Mouse (Mus musculus) left cerebral cortex, adult 2 months (tissue): Measurements from ENCODE around the gene Pgk1. TPM values are rescaled to one million over a fixed set of nuclear protein-coding genes. Genes with fewer than 3 reads are reported as not detected.

Source experiments
- DNase-seq, 2 experiments: peaks; one replicate each; pipeline ENCODE4 v3.0.0; 2021 to 2022; ENCODE audit warnings: low spot score in 2 of 2, mixed read lengths in 1 of 2; ENCODE audit errors: extremely low spot score in 1 of 2
- H3K27ac ChIP-seq: fragments of 200-600 bp; 2 replicates; pipeline ENCODE4 v1.8.1; 2022
- H3K4me3 ChIP-seq: fragments of 200-600 bp; 2 replicates; pipeline ENCODE4 v1.8.1; 2022
- CTCF ChIP-seq: fragments of 200-600 bp; IDR thresholded peaks from 2 replicates; pipeline ENCODE4 v1.8.1; 2022; ENCODE audit warnings: antibody characterized with exemption, mild to moderate bottlenecking, moderate library complexity
- intact Hi-C: fragments of 180-260 bp; cut with DNase I; formaldehyde crosslinking; loops from one replicate; pipeline ENCODE4 v1.15.1; 2025
- long read RNA-seq, 2 experiments: library from polyadenylated mRNA; stranded (forward); transcript quantifications; one replicate each; pipeline ENCODE4 v2.0.0; 2021; ENCODE audit warnings: borderline mapping rate in 2 of 2
- total RNA-seq, 2 experiments: library from RNA; stranded (reverse); gene quantifications; 2 replicates each; pipeline ENCODE4 v1.2.3; 2021

Pgk1 gene
- total RNA-seq: 100 to 1,000 TPM; 408 to 481 TPM
- long read RNA-seq, experiment 1, transcript Pgk1-201 (11 exons, 1,825 nt): major isoform, 289 of 321 reads
- long read RNA-seq, experiment 1, partial matches to known transcripts: 31 of 321 reads
- long read RNA-seq, experiment 1, other reads (novel, unspliced or antisense): 1 of 321 reads
- long read RNA-seq, experiment 2, transcript Pgk1-201 (11 exons, 1,825 nt): major isoform, 131 of 137 reads
- long read RNA-seq, experiment 2, partial matches to known transcripts: 4 of 137 reads
- long read RNA-seq, experiment 2, other reads (novel, unspliced or antisense): 2 of 137 reads

DNA sequence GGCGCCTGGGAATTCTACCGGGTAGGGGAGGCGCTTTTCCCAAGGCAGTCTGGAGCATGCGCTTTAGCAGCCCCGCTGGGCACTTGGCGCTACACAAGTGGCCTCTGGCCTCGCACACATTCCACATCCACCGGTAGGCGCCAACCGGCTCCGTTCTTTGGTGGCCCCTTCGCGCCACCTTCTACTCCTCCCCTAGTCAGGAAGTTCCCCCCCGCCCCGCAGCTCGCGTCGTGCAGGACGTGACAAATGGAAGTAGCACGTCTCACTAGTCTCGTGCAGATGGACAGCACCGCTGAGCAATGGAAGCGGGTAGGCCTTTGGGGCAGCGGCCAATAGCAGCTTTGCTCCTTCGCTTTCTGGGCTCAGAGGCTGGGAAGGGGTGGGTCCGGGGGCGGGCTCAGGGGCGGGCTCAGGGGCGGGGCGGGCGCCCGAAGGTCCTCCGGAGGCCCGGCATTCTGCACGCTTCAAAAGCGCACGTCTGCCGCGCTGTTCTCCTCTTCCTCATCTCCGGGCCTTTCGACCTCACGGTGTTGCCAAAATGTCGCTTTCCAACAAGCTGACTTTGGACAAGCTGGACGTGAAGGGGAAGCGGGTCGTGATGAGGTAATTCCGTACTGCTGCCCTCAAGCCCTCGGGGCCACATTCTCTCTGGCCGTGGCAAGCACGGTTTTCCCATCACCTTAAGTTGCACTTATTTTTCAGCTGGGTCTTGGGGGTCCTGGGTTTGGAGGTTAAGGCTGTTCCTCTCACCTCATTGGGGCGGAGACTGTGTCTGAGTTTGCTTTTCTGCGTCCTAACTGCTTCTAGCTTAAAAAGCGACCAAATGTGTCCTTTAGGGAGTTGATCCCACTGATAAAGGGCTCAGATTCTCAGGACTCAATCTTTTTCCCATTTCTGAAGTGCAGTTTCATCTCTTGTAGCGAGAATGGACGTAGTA is at the start of gene Pgk1:
Pgk1 (plus strand) TSS at position 388 of the 937 bp plus-strand sequence.
- peak; percentile 73 to 91 for DNase-seq
- no peak; the same call in 1 of the 2 replicates for TF ChIP-seq CTCF
- Histone ChIP-seq H3K4me3 (peak within 1 kb of the TSS; percentile 61), H3K27ac (peak within 1 kb of the TSS; percentile 84)
- intact Hi-C loops: loop anchor here (1.0 to 5.0 kb wide), 2 partner anchors 160 to 260 kb away; partner anchors contain the start of genes Atp7a and Atrx

DNA sequence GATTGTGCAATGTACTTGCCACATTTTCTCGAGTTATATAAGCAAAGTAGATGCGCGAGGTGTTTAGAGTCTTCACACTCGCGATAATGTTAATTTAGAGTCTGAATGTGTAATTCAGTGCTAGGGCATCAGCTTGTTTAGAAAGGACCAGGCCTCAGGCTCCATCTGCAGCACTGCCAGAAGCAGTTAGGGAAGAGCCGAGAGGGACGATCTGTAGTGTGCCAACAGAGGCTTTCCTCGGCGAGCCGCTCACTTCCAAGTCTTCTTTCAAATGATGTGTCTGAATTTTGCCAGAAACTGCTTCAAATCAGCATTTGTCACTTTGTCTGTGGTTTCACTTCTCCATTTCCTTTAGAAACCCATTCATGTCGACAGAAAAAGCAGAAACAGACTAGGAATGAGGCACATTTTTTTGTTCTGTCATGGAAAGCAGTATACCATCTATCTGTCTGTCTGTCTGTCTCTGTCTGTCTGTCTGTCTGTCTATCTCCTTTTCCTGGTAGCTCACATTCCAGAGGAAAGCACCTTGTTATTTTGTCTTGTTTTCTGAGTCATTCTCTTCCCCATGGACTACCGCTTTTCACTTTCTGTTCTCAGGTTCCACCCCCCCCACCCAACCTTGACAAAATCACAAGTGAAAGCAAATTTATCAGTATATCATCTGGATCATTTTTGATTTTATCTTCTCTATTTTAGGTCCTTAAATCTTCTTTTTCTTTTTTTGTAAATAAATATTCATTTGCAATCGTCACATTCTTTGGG is 47.4 kb upstream of the Pgk1 start:
- H3K27ac ChIP-seq: peak overlapping the region; percentile 11; the same call in 1 of the 2 replicates
- H3K4me3 ChIP-seq: no peak overlapping the region
- intact Hi-C loops: no loop called here
- DNase-seq: no peak
- no peak for TF ChIP-seq CTCF

DNA sequence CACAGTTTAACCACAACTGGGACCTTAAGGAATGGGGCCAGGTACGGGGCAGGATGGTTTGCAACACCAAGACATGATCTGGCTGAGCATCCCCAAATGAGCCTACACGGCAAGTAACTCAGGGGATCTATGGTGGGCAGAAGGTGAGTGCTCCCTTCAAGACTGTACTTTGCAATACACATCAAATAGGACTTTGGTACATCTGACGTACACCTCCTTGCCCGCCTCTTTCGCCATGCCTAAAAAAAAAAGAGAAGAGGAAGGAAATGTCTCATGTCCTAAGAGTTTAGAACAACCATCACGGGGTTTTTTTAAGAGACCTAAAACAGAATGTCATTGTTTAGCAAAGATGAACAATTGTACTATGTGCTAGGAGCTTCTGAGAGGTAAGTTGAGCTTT is 44.0 kb upstream of the Pgk1 start, which contains the start of gene Tlr13:
Tlr13 (plus strand) TSS at position 269 of the 400 bp plus-strand sequence.
- H3K4me3 ChIP-seq: no peak within 1 kb of the TSS
- no peak for DNase-seq
- TF ChIP-seq CTCF: no peak
- intact Hi-C loops: no loop called here
- H3K27ac ChIP-seq: no peak within 1 kb of the TSS

- intact Hi-C loops: no loop called here
- TF ChIP-seq CTCF: no peak
- H3K27ac ChIP-seq: no peak overlapping the region
- DNase-seq: no peak
- H3K4me3 ChIP-seq: no peak overlapping the region
Measured at GRCm38 (mm10) chrX:106148185-106148584, 38.7 kb upstream of the Pgk1 start.

DNA sequence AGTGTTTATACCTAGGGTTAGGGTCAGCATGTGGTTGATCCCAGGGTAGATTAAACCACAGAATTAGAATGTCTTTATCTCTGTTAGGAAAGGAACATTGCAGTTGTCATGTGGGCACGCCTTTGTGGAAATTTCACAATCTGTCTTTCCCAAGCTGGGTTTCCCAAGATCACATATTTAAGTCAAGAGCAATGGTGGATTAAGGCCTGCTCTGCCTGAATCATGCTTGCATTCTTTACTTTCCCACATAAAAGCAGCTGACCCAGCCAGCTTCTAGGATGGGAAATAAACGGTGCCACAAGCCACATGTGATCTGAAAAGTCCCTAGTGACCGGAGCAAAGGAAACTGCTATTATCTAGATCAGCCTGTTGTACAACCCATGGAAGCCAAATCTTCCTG is 37.4 kb upstream of the Pgk1 start:
- no peak overlapping the region for H3K4me3 ChIP-seq
- intact Hi-C loops: no loop called here
- no peak overlapping the region for H3K27ac ChIP-seq
- no peak for DNase-seq
- no peak for TF ChIP-seq CTCF

GRCm38 (mm10) chrX:106154180-106154586 is 32.7 kb upstream of the Pgk1 start:
- intact Hi-C loops: no loop called here
- no peak overlapping the region for H3K4me3 ChIP-seq
- no peak overlapping the region for H3K27ac ChIP-seq
- TF ChIP-seq CTCF: no peak
- DNase-seq: no peak

DNA sequence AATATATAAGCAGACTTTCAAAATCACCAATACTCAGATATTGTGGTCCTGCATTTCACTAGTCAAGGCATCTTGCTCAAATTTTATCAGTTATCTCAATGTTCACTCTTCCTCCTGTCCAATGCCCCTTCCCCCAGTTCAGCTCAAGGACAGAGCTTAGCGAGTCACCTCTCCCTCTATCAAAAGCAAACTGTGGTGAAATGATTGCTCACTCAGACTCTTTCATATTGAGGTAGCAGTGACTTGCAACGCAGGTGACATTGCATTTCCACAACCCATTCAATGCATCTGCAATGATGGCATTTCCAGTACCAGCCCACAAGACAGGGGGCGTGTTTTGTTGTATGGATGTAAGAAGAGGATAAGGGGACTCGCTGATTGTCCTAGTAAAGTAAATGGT is 31.0 kb upstream of the Pgk1 start:
- no peak overlapping the region for H3K27ac ChIP-seq
- intact Hi-C loops: no loop called here
- DNase-seq: no peak
- no peak overlapping the region for H3K4me3 ChIP-seq
- TF ChIP-seq CTCF: no peak

GRCm38 (mm10) chrX:106163995-106164394 is 22.9 kb upstream of the Pgk1 start:
- Histone ChIP-seq H3K4me3 (no peak overlapping the region), H3K27ac (no peak overlapping the region)
- no peak for TF ChIP-seq CTCF
- intact Hi-C loops: no loop called here
- no peak for DNase-seq

GRCm38 (mm10) chrX:106164555-106164954 is 22.3 kb upstream of the Pgk1 start:
- no peak for TF ChIP-seq CTCF
- Histone ChIP-seq H3K4me3 (no peak overlapping the region), H3K27ac (no peak overlapping the region)
- no peak for DNase-seq
- intact Hi-C loops: no loop called here

DNA sequence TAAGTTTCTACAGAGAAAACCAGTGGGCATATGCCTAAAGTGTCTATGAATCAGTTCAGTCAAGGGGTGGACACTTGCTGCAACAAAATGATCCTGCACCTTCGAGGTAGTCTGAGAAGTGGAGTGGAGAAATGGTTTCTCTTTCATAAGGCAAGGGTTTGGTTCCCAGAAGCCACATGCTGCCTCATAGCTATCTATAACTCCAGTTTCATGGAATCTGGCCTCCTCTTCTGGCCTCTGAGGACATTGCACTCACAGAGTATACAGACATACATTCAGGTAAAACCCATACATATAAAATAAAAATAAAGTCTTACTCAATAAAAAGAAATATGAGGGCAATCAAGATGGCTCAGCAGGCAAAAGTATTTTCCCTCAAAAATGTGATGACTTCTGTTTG is 21.8 kb upstream of the Pgk1 start:
- intact Hi-C loops: no loop called here
- H3K27ac ChIP-seq: no peak overlapping the region
- no peak overlapping the region for H3K4me3 ChIP-seq
- TF ChIP-seq CTCF: peak; percentile 19
- no peak for DNase-seq

DNA sequence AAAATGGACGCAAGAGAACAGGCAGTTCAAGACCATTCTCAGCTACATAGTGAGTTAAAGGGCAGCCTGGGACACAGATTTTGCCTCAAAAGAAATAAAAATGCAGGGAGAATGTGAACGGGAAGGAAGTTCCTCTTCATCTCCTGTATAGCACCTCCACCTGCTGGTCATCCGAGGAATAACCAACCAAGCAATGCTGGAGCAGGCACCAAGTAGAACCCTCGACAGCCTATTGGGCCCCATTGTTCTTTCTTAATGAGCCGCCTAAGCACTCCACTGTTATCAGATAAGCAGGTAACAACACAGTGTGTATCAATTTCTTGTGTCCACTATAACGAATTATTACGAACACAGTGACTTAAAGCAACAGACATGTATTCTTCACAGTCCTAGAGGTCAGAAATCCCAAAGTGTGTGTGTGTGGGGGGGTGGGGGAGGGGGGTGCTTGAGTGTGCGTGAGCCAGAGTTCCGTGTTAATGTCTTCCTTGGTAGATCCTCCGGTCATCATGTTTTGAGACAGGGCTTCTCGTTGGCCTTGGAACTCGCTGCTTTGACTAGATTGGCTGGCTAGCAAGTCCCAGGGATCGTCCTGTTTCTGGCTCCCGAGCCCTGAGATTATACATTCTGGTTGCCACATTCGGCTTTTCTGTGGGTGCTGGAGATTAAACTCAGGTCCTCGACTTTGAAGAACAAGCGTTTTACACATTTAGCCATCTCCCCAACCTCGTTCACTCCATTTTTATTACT is 15.6 kb upstream of the Pgk1 start:
- peak; percentile 58 to 71 for DNase-seq
- Histone ChIP-seq H3K4me3 (no peak overlapping the region), H3K27ac (no peak overlapping the region)
- peak; percentile 76 for TF ChIP-seq CTCF
- intact Hi-C loops: loop anchor here (1.0 kb wide), 1 partner anchor 144 kb away; the partner anchor contains the start of gene Atp7a
